In the genomic region with DNA sequence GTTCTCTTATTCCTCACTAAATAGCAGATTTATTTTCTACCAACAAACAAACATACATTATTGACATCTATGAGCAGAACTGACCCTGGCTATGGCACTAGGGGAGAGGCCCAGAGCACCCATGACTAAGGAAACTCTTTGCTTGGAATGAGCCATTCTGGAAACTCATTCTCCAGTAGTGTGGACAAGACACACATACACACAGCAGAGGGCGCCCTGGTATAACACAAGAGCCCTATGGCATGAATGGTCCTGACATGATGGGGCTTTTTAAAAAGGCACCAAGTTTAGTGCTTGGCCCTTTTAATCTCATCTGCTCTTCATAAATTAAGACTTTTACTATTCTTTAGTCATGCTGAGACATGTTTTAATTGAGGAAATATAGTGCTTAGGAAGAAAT, we compare ENCODE assay signal across 9 mouse cellular contexts. TPM values are rescaled to one million over a fixed set of nuclear protein-coding genes. Genes with fewer than 3 reads are reported as not detected.
A peak's percentile ranks its signal among the peaks of the same experiment; 100 is the strongest.
DNase-seq lines count a peak whose midpoint lies in the region; ATAC-seq and TF ChIP-seq lines count a peak whose summit lies in the region.
"Had no signal": no experiment of that assay in that cellular context is flagged by ENCODE, and none has a peak within 500 bp of the region (broad histone marks: within the 10 kb centered on the region; RNA-seq: fewer than 3 reads in every experiment).

No protein-coding gene starts in this region.

- H3K36me3 ChIP-seq in hindbrain, embryonic 10.5 days, result no peaks in the 10 kb centered on the region
- no peaks in the 10 kb centered on the region for H3K36me3 ChIP-seq in hindbrain, embryonic 12.5 days
- no peaks in the 10 kb centered on the region for H3K36me3 ChIP-seq in E14TG2a.4 (ENCODE audit: insufficient read depth, low read length)
- H3K36me3 ChIP-seq in forebrain, postnatal 0 days (ENCODE audit: insufficient read depth), result no peaks in the 10 kb centered on the region

- intact Hi-C loops in left cerebral cortex, postnatal 36 days (cut with DNase I), result loop anchor here (1.0 to 10.0 kb wide), 2 partner anchors 97 to 215 kb away; no protein-coding TSS in a partner anchor

- no peaks in the 10 kb centered on the region for H3K27me3 ChIP-seq in hindbrain, embryonic 10.5 days (ENCODE audit: insufficient read depth, poor library complexity, severe bottlenecking)
- no peaks in the 10 kb centered on the region for H3K27me3 ChIP-seq in hindbrain, embryonic 12.5 days
- H3K27me3 ChIP-seq in E14TG2a.4 (ENCODE audit: insufficient read depth, low read length), result no peaks in the 10 kb centered on the region; the same call in 1 of the 2 replicates
- H3K27me3 ChIP-seq in forebrain, postnatal 0 days (ENCODE audit: insufficient read depth, low read length), result no peaks in the 10 kb centered on the region

- 0% methylated on average over 1 of the region's 1 CpGs for whole genome bisulfite sequencing in hindbrain, embryonic 10.5 days
- WGBS in hindbrain, embryonic 12.5 days, result 0% methylated on average over 1 of the region's 1 CpGs
- WGBS in forebrain, postnatal 0 days, result 6% methylated on average over 1 of the region's 1 CpGs

- no peak overlapping the region for H3K4me3 ChIP-seq in hindbrain, embryonic 10.5 days
- H3K4me3 ChIP-seq in hindbrain, embryonic 12.5 days, result no peak overlapping the region
- no peak overlapping the region for H3K4me3 ChIP-seq in E14TG2a.4 (replicated peaks; ENCODE audit: low read length)
- no peak overlapping the region for H3K4me3 ChIP-seq in forebrain, postnatal 0 days (ENCODE audit: low read depth, low read length)

- no peak overlapping the region for H3K4me2 ChIP-seq in hindbrain, embryonic 12.5 days (replicated peaks)
- no peak overlapping the region for H3K4me2 ChIP-seq in forebrain, postnatal 0 days (ENCODE audit: low read depth)

- no peak overlapping the region for H3K9ac ChIP-seq in hindbrain, embryonic 12.5 days
- H3K9ac ChIP-seq in forebrain, postnatal 0 days, result no peak overlapping the region

- peak; percentile 47 for TF ChIP-seq CTCF in E14TG2a.4 (conservative IDR thresholded peaks at IDR 0.05; ENCODE audit: low read length)
- TF ChIP-seq CTCF in forebrain, postnatal 0 days (IDR thresholded peaks at IDR 0.05; ENCODE audit: low read depth), result peak; percentile 90

- H3K9me3 ChIP-seq in hindbrain, embryonic 10.5 days, result no peaks in the 10 kb centered on the region
- H3K9me3 ChIP-seq in hindbrain, embryonic 12.5 days (replicated peaks), result no peaks in the 10 kb centered on the region
- H3K9me3 ChIP-seq in E14TG2a.4 (ENCODE audit: low read length), result peaks cover 5% of the 10 kb centered on the region; the same call in 1 of the 2 replicates
- no peaks in the 10 kb centered on the region for H3K9me3 ChIP-seq in forebrain, postnatal 0 days (ENCODE audit: low read length)

- no peak for ATAC-seq in hindbrain, embryonic 12.5 days (ENCODE audit: low FRiP score)
- peak; percentile 82 for ATAC-seq in forebrain, postnatal 0 days

- DNase-seq in hindbrain, embryonic 10.5 days (ENCODE audit: low spot score), result peak; percentile 35
- peak; percentile 80 for DNase-seq in brain, adult 2 months (ENCODE audit: low read depth, low spot score)
- DNase-seq in forebrain, postnatal 0 days, result peak; percentile 86
- DNase-seq in left cerebral cortex, postnatal 36 days (ENCODE audit: low spot score in 2 of 2), result peak; percentile 51 to 52
- DNase-seq in right cerebral cortex, postnatal 10 days (ENCODE audit: low spot score in 2 of 2), result peak; percentile 81 to 85
- DNase-seq in natural killer cell, adult 2 months (ENCODE audit: low spot score in 2 of 2), result no peak

- no peak overlapping the region for H3K27ac ChIP-seq in hindbrain, embryonic 10.5 days
- H3K27ac ChIP-seq in hindbrain, embryonic 12.5 days, result no peak overlapping the region
- no peak overlapping the region for H3K27ac ChIP-seq in forebrain, postnatal 0 days (ENCODE audit: low read depth, low read length)

- no peaks in the 10 kb centered on the region for H3K4me1 ChIP-seq in hindbrain, embryonic 10.5 days (replicated peaks)
- H3K4me1 ChIP-seq in hindbrain, embryonic 12.5 days, result no peaks in the 10 kb centered on the region
- peaks cover 5% of the 10 kb centered on the region for H3K4me1 ChIP-seq in E14TG2a.4 (replicated peaks; ENCODE audit: low read depth, low read length)
- H3K4me1 ChIP-seq in forebrain, postnatal 0 days (ENCODE audit: insufficient read depth), result no peaks in the 10 kb centered on the region

RNA-seq across cellular contexts. Expression of gene Sln, which starts 40.1 kb away (rescaled TPM):
- not detected in 2 replicates for polyA plus RNA-seq in hindbrain, embryonic 10.5 days (2016; fragmentation: Nextera tagmentation; extraction: Ambion mirVana)
- 1.3 and 6.3 TPM in 2 replicates for polyA plus RNA-seq in hindbrain, embryonic 12.5 days (2016; fragmentation: Nextera tagmentation; extraction: Ambion mirVana)
- not detected in 2 replicates for total RNA-seq in forebrain, postnatal 0 days (2014; rRNA removed)
- polyA plus RNA-seq in forebrain, postnatal 0 days (2015; fragmentation: Nextera tagmentation; extraction: Ambion mirVana), result 0.42 TPM in 2 replicates
- total RNA-seq in left cerebral cortex, postnatal 36 days (2021), result under 1 TPM in 1 of 2 experiments, not detected in 1; 0.29 TPM
- total RNA-seq: hematopoietic stem cell, adult 5-6 weeks had no signal

Comparison
In these comparisons a context has a peak if more than half of its experiments do, and no peak if none do; other contexts are left out.
1. DNase-seq: peak in hindbrain, embryonic 10.5 days (single experiment), brain, adult 2 months (single experiment), forebrain, postnatal 0 days (single experiment), left cerebral cortex, postnatal 36 days (2 of 2) and right cerebral cortex, postnatal 10 days (2 of 2); none in natural killer cell, adult 2 months (0 of 2).